Mouse (Mus musculus): Measurements from ENCODE around the gene Lsm14a.

DNA sequence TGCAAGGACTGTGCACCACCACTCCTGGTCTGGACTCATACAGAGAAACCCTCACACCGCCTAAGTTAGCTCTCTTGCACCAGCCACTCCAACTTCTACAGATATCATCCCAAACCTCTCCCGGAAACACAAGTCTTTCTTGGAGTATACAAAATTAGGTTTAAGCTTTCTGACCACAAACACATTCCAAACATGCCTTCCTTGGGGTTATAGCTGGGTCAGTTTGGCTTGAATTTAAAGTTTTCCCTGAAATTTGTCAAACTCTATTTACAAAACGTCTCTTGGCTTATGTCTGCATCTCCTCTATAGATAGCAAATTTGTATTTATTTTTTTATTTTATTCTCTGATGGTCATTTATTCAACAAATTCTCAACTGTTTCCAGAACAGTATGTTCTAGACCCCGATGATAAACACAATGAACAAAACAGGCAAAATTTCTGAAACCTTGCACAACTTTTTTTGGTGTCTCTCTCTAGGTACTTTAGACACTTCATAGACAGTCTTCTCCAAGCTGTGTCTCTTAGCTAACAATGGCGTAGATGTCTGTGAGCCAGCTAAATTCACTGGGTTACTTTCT lies 83.8 kb downstream of the Lsm14a start:
- TF ChIP-seq CTCF (IDR thresholded peaks at IDR 0.05; ENCODE audit: extremely low read depth, insufficient read depth, low read length) (no peak), POLR2A (IDR thresholded peaks at IDR 0.05; ENCODE audit: extremely low read depth, insufficient read depth, low read length) (no peak)
